ENCODE assay signal across 8 mouse cellular contexts in genomic region chr16:36561386-36562338, GRCm38 (mm10). TPM values are rescaled to one million over a fixed set of nuclear protein-coding genes. Genes with fewer than 3 reads are reported as not detected.
A peak's percentile ranks its signal among the peaks of the same experiment; 100 is the strongest.
DNase-seq lines count a peak whose midpoint lies in the region; ATAC-seq and TF ChIP-seq lines count a peak whose summit lies in the region.

Gene Casr (minus strand): TSS chr16:36562141.

- TF ChIP-seq CTCF in cerebellum, adult 2 months (IDR thresholded peaks at IDR 0.05; ENCODE audit: borderline replicate concordance, insufficient read depth, low read depth, low read length): no peak

- DNase-seq in cerebellum, postnatal 10 days: peak; percentile 14 to 16
- DNase-seq in cerebellum, adult 2 months: no peak
- DNase-seq in ES-CJ7 (ENCODE audit: low read depth, low spot score): peak; percentile 17
- DNase-seq in hindbrain, embryonic 11.5 days (ENCODE audit: low spot score): peak; percentile 42
- DNase-seq in midbrain, embryonic 10.5 days (ENCODE audit: low spot score): peak; percentile 33
- no peak for DNase-seq in urinary bladder, adult 18-20 months (ENCODE audit: low spot score in 2 of 2)
- no peak for DNase-seq in thymus, adult 18-20 months

- H3K27me3 ChIP-seq in cerebellum, adult 2 months (ENCODE audit: control insufficient read depth, insufficient read depth, low read length): no peaks in the 10 kb centered on the region; the same call in 1 of the 2 replicates
- peaks cover 6% of the 10 kb centered on the region for H3K27me3 ChIP-seq in hindbrain, embryonic 11.5 days (ENCODE audit: control insufficient read depth, insufficient read depth, low read length)
- H3K27me3 ChIP-seq in midbrain, embryonic 10.5 days (ENCODE audit: low read depth, poor library complexity, severe bottlenecking): peaks cover 37% of the 10 kb centered on the region

- H3K27ac ChIP-seq in cerebellum, adult 2 months (ENCODE audit: insufficient read depth, low read length): no peak within 1 kb of the TSS
- H3K27ac ChIP-seq in hindbrain, embryonic 11.5 days (ENCODE audit: low read depth, low read length): no peak within 1 kb of the TSS
- peak within 1 kb of the TSS; percentile 55 for H3K27ac ChIP-seq in midbrain, embryonic 10.5 days (replicated peaks)

- TF ChIP-seq POLR2A in cerebellum, adult 2 months (IDR thresholded peaks at IDR 0.05; ENCODE audit: borderline replicate concordance, insufficient read depth, low read length): no peak

- no peak within 1 kb of the TSS for H3K4me3 ChIP-seq in cerebellum, adult 2 months (replicated peaks; ENCODE audit: insufficient read depth, low read depth, low read length)
- peak within 1 kb of the TSS; percentile 40 for H3K4me3 ChIP-seq in hindbrain, embryonic 11.5 days (ENCODE audit: low read depth, low read length)
- peak within 1 kb of the TSS; percentile 63 for H3K4me3 ChIP-seq in midbrain, embryonic 10.5 days

- 3% methylated on average over 36 of the region's 36 CpGs for WGBS in cerebellum, adult 2 months
- WGBS in hindbrain, embryonic 11.5 days: 3% methylated on average over 36 of the region's 36 CpGs
- 2% methylated on average over 36 of the region's 36 CpGs for WGBS in midbrain, embryonic 10.5 days

- no peaks in the 10 kb centered on the region for H3K36me3 ChIP-seq in hindbrain, embryonic 11.5 days (ENCODE audit: control insufficient read depth, insufficient read depth, low read length)
- no peaks in the 10 kb centered on the region for H3K36me3 ChIP-seq in midbrain, embryonic 10.5 days

- peak within 1 kb of the TSS; percentile 81 for H3K4me2 ChIP-seq in hindbrain, embryonic 11.5 days (replicated peaks; ENCODE audit: low read depth, low read length)

- no peaks in the 10 kb centered on the region for H3K9me3 ChIP-seq in hindbrain, embryonic 11.5 days (ENCODE audit: control insufficient read depth, low read length)
- H3K9me3 ChIP-seq in midbrain, embryonic 10.5 days (replicated peaks): no peaks in the 10 kb centered on the region

- ATAC-seq in hindbrain, embryonic 11.5 days (ENCODE audit: low FRiP score): 0 out of 2 replicates have a peak, but pooled peaks have one; percentile 49
- no peak; the same call in 1 of the 2 replicates for ATAC-seq in granulocyte monocyte progenitor cell, adult 5-6 weeks (replicated peaks; ENCODE audit: poor library complexity, severe bottlenecking)

- H3K4me1 ChIP-seq in cerebellum, adult 2 months (ENCODE audit: control insufficient read depth, insufficient read depth, low read length): no peaks in the 10 kb centered on the region
- peaks cover 5% of the 10 kb centered on the region for H3K4me1 ChIP-seq in hindbrain, embryonic 11.5 days (replicated peaks; ENCODE audit: control insufficient read depth, insufficient read depth, low read length)
- peaks cover 18% of the 10 kb centered on the region for H3K4me1 ChIP-seq in midbrain, embryonic 10.5 days

- 0 out of 2 replicates have a peak within 1 kb of the TSS, but pooled peaks have one; percentile 34 for H3K9ac ChIP-seq in hindbrain, embryonic 11.5 days (ENCODE audit: low read depth, low read length)

RNA-seq across cellular contexts. Expression of gene Casr, which starts in this region (rescaled TPM):
- 0.05 and 0.33 TPM in 2 replicates for polyA plus RNA-seq in cerebellum, adult 2 months (2012; rRNA removed)
- not detected in 2 replicates for polyA plus RNA-seq in hindbrain, embryonic 11.5 days (2014; fragmentation: Nextera tagmentation; extraction: Ambion mirVana)
- polyA plus RNA-seq in midbrain, embryonic 10.5 days (2016; fragmentation: Nextera tagmentation; extraction: Ambion mirVana): 0.09 and 0.16 TPM in 2 replicates
- total RNA-seq in granulocyte monocyte progenitor cell, adult 5-6 weeks (2014; fragmentation: Nextera tagmentation): not detected in 2 replicates
- not detected in 2 replicates for total RNA-seq in granulocyte monocyte progenitor cell, adult 5-6 weeks (2017)

Comparison
In these comparisons a context has a peak if more than half of its experiments do, and no peak if none do; other contexts are left out.
1. DNase-seq: peak in cerebellum, postnatal 10 days (2 of 2) and ES-CJ7 (single experiment); none in cerebellum, adult 2 months (0 of 2), urinary bladder, adult 18-20 months (0 of 2) and thymus, adult 18-20 months (0 of 2).
2. Peak in DNase-seq, ATAC-seq, H3K4me3 ChIP-seq, H3K9ac ChIP-seq and H3K4me2 ChIP-seq in hindbrain, embryonic 11.5 days; RNA of the gene not detected or under 1 TPM.
3. Peak in DNase-seq, H3K4me3 ChIP-seq and H3K27ac ChIP-seq in midbrain, embryonic 10.5 days; RNA of the gene not detected or under 1 TPM.